17 mouse cellular contexts compared by ENCODE assay signal in genomic region chr2:76560146-76560545, GRCm38 (mm10).
"Had no signal": no experiment of that assay in that cellular context is flagged by ENCODE, and none has a peak within 500 bp of the region (broad histone marks: within the 10 kb centered on the region; RNA-seq: fewer than 3 reads in every experiment).

No protein-coding gene starts in this region.

- H3K4me3 ChIP-seq: lung, embryonic 15.5 days; megakaryocyte, embryonic 14.5 days; midbrain, embryonic 13.5 days; midbrain, embryonic 15.5 days; neural tube, embryonic 12.5 days had no signal

- DNase-seq: lung, adult 2 months; lung, postnatal 14 days; lung, postnatal 36 days; right cerebral cortex, postnatal 25 days; right cerebral cortex, postnatal 4 days; spleen, adult 18-20 months; thymus, adult 18-20 months; thymus, postnatal 14 days; thymus, postnatal 36 days had no signal

- H3K4me2 ChIP-seq: lung, embryonic 15.5 days; midbrain, embryonic 11.5 days; midbrain, embryonic 13.5 days; midbrain, embryonic 15.5 days; neural tube, embryonic 12.5 days had no signal

- ATAC-seq: lung, postnatal 0 days; midbrain, embryonic 13.5 days; midbrain, embryonic 15.5 days had no signal

- H3K4me1 ChIP-seq: lung, embryonic 15.5 days; megakaryocyte, embryonic 14.5 days; midbrain, embryonic 13.5 days; midbrain, embryonic 15.5 days; neural tube, embryonic 12.5 days had no signal

- H3K9me3 ChIP-seq: lung, embryonic 15.5 days; midbrain, embryonic 13.5 days; midbrain, embryonic 15.5 days; neural tube, embryonic 12.5 days had no signal

- H3K27ac ChIP-seq: lung, embryonic 15.5 days; macrophage; midbrain, embryonic 13.5 days; midbrain, embryonic 15.5 days; neural tube, embryonic 12.5 days had no signal

- H3K36me3 ChIP-seq: lung, embryonic 15.5 days; neural tube, embryonic 12.5 days had no signal

- H3K27me3 ChIP-seq: lung, embryonic 15.5 days; megakaryocyte, embryonic 14.5 days; midbrain, embryonic 13.5 days; midbrain, embryonic 15.5 days; neural tube, embryonic 12.5 days had no signal

- H3K9ac ChIP-seq: lung, embryonic 15.5 days; midbrain, embryonic 13.5 days; midbrain, embryonic 15.5 days; neural tube, embryonic 12.5 days had no signal
